Mouse (Mus musculus) liver, adult (tissue): ENCODE measurements around the gene Mrtfa.

Experiments
- GATA4 ChIP-seq: IDR thresholded peaks from 2 replicates; pipeline ENCODE4 v1.6.1; 2014; ENCODE audit warnings: mild to moderate bottlenecking, low read length; ENCODE audit not compliant: insufficient replicate concordance

The Mrtfa gene

DNA sequence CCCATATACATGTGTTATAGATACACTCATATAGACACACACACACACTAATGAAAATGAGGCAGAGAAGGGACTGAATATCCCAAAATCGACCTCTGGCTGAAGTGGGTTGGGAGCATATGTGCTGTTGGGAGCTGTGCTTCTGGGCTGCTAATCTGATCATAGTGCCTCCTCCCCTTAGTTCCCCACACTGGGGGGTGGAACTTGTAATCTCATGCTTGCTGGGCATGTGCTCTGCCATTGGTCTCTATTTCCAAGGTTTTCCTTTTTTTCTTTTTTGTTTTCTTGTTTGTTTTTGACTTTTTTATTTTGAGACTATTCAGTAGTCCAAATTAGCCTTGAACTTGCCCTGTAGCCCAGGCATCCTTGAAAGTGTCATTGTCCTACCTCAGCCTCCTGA lies 202.2 kb downstream of the Mrtfa start:
- no peak for TF ChIP-seq GATA4

- no peak for TF ChIP-seq GATA4
These were observed 207.3 kb downstream of the Mrtfa start for GRCm38 (mm10) chr15:80983264-80983663.

DNA sequence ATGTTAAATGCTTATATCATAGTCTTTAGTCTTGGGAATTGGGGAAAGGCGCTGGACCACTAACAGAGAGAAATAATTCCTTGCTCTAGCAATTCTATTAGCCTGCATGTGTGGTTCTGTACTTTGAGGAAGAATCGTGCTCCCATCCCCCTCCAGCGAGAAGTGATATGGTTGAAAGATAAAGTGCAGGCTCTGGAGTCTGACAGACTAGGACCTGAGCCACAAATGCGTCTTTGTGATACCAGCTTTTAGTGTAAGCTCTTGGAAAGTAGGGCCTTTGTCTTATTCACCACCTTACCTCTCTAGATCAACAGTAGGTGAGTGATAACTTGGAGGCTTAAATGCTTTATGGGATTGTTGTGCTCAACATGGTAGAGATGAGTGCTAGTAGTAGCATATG lies 209.4 kb downstream of the Mrtfa start:
- TF ChIP-seq GATA4, result no peak

DNA sequence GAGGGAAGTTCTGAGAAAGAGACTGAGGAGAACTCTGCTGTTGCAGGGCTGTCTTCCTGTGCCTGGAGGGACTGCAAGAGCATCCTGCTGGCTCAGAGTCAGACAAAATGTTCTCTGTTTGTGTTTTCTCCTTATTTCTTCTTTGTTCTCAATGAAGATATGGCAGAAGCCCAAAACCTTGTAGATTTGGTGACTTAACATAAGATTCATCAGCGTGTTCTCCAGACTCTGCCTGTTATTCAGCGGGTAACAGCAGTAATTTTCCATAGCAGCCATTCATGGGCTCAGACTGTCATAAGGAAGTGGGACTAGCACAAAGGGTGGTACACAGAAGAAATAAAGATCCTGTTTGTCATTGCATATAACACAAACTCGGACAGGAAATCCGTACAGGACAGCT lies 210.9 kb downstream of the Mrtfa start:
- TF ChIP-seq GATA4, result no peak

- no peak for TF ChIP-seq GATA4
These were observed 212.8 kb downstream of the Mrtfa start, which contains the start of gene Sgsm3 for GRCm38 (mm10) chr15:80977620-80978334. TSS of gene Sgsm3 (plus strand) at chr15:80977765.

DNA sequence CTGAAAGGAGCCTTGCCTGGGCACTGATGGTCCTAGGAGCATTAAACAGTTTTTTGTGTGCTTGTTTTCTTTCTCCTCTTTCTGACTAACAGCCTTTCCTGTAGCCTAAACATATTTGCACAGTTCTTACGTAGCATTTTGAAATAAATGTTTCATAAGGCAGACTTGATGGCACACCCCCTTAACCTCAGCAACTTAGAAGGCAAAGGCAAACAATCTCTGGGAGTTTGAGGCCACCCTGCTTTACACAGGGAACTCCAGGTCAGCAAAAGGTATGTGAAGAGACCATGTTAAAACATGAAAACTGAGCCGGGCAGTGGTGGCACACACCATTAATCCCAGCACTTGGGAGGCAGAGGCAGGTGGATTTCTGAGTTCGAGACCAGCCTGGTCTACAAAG lies 214.9 kb downstream of the Mrtfa start:
- TF ChIP-seq GATA4, result no peak

DNA sequence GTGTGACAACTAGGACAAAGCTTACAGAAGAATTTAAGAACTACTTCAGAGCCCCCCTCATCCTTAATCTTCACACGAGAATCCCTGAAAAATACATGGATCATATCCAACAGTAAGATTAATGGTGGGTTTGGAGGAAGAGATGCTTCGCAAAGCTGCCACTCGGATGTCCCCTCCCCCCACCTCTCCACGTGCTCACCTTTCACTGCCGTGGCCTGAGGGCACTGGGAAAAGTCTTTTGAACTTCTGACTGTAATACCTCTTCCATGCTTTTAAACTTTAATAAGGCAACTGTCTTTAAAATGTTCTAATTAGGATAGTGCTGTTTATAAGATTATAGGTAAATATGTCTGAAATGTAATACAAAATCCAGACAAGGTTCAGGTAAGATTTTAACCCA lies 216.2 kb downstream of the Mrtfa start:
- no peak for TF ChIP-seq GATA4

GRCm38 (mm10) chr15:80969371-80969770 lies 221.2 kb downstream of the Mrtfa start:
- TF ChIP-seq GATA4, result no peak
